Mouse (Mus musculus) left cerebral cortex, adult 11 months (tissue): ENCODE measurements around the gene Stil.

Experiments
- DNase-seq: peaks from one replicate; pipeline ENCODE4 v3.0.0; 2022; ENCODE audit warnings: low spot score

Stil gene

DNA sequence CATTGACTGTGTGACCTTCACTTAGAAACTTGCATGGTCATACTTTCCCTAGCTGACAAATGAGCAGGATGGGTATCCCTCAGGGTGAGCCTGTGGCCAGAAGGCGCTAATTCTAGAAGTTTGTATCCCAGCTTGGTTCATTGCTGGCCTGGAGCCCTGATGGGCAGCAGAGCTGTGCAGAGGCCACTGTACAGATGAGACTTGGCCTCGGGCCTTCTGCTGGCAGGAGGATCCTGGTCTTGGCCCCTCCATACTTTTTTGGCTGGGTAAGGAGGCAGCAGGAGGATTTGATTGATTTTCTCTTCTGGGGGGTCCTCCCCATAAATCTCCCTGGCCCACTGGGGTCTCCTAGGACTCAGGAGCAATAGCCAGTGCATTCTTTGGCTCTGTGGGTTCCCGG is 83.1 kb downstream of the Stil start:
- no peak for DNase-seq

GRCm38 (mm10) chr4:115085522-115086095 is 85.7 kb downstream of the Stil start:
- DNase-seq, result no peak

DNA sequence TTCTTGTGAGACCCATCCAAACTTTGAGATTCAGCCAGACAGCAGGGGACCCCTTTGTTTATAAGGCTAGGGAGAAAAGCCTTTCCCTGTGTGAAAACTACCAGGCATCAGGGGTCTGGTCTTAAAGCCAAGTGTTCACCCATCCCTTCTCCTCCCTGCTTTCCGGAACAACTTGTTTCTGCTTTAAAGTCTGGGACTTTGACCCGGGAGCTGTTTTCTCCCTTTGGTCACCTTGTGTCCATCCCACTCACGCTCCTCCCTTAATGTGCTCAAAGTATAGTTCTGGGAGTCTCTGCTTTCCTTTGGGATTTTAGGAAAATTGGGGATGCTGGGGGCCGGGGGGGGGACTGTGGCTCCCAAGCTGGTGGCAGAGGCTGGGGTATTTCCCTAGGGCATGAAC is 86.3 kb downstream of the Stil start:
- no peak for DNase-seq

- DNase-seq, result no peak
Measured at GRCm38 (mm10) chr4:115086763-115087415, 86.9 kb downstream of the Stil start.

GRCm38 (mm10) chr4:115088611-115089338 is 88.8 kb downstream of the Stil start, which contains the start of gene Pdzk1ip1:
Gene Pdzk1ip1 (plus strand): TSS chr4:115088708.
- no peak for DNase-seq

DNA sequence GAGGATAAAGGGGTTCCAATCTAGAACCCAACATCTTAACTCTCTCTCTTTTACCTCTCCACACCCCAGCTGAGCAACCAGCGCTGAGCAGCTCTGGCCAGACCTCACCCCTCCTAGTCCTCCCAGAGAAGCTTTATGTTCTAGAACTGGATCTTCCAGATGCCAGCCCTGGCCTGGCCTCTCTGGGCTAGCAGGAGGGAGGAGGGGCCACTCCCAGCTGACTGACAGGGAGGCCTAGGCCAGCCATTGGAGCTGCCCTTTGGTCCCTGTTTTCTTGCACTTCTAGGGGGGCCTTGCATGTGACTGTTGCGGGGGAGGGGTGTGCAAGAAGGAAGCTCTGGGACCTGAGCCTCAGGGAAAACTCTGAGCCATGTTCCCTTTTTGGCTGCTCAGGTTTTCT is 90.6 kb downstream of the Stil start:
- DNase-seq, result no peak

- DNase-seq, result no peak
Measured at GRCm38 (mm10) chr4:115091806-115092205, 91.8 kb downstream of the Stil start.
